Mouse (Mus musculus) right cerebral cortex, postnatal 25 days (tissue): ENCODE results near the gene Zc3h18.

Source experiments
- DNase-seq: peaks from one replicate; pipeline ENCODE4 v3.0.0; 2022

The Zc3h18 gene

DNA sequence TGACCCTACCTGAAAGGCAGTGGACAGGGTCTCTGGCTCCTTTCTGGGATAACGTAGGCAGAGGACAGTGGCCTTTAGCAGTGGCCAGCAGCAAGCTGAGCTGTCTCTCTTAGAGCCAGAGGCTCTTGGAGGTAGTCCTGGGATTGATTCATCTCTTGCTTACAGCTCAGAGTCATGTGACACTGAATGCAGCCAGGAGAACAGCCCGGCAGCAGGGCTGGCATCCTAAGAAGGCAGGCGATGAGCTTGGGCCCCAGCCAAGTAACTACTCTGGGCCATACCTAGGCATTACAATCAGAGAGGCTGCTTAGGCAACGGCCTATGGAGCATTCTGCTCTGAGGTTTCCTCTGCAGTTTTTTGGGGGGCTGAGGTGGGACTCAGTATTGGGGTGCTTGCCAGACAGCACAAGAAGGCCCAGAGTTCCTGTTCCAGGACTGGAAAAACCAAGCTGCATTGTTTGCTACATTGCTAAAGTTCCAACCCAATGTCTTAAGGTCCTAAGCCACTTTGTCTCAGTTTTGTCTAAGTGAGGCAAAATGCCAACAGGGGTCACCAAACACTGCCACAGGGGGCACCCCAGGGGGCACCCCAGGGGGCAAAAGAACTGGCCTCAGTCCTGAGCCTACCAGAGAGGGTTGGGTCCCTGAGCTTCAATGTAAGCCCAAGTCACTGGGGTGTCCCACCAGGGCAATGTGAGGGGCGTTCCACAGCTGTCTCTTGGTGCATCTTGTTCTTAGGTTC, 28.4 kb upstream of the Zc3h18 start:
- peak; percentile 77 for DNase-seq

DNA sequence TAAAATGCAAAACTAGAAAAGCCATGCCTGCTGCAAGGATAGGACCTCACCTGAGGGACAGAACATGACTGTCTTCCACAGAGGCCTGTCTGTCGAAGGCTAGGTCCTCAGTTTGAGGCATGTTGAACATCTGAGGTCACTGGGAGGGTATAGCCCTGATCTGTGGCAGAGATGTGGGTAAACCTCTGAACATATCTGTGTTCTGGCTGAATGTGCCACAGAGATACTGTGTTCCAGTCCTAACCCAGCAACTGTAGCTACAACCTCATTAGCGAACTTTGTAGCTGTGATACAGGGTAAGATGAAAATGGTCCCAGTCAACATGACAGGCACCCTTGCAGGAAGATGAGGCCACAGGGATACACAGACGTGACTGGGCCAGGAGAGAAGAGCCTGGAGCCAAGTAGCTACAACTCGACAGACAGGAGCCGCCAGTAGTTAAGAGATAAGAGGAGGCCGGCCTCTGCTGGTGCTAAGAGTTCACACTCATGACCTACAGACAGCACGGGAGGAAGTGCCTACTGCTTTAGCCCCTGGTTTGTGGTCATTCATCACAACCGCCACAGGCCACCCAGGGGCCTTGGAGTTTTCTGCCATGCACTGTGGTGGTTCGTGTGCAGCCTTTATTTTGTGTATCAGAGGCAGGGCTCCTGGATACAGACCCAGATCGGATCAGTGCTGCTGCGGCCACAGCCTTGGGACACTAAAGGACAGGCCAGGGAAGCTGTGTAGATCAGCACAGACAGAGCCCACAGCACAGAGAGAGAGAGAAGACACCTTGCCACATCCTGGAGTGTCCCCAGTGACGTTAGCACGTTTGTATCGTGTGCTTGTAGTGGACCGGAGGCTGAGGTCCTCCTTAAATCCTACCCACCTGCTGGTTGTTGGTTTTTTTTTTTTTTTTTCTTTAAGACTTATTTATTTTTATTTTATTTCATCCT, 26.8 kb upstream of the Zc3h18 start:
- no peak for DNase-seq

DNA sequence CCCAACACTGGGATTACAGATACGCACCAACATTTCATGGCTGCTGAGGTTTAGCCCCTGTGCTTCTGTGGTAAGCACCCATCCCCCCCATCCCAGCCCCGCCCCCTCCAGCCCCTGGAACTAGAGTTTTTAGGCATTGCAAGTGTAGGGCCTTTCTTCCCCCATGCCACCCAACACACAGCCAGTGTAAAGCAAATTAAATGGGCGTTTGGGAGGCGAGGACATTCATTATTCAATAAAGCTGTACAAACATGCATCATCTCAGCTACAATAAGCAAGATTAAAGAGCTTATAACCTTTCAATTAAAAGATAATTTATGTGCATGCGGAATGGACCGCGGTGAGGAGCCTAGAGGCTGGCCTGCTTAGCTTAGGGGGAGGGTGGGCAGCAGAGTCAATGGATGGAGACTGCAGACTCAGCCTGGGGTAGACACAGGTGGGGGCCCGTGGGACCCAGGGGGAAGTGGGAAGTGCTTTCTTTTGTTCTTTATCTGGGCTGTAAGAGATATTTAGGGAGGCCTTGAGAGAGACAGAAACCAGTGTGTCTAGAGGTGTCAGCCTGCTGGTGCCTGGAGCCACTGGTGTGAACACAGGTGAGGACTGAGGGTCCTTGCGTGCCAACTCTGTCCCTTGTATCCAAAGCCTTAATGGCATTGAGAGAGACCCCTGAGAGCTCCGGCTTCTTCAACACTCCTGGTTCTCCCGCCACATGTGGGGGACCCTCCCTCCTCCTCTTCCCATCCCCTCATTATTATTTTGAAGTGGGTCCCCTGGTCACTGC, 25.9 kb upstream of the Zc3h18 start:
- DNase-seq: no peak

DNA sequence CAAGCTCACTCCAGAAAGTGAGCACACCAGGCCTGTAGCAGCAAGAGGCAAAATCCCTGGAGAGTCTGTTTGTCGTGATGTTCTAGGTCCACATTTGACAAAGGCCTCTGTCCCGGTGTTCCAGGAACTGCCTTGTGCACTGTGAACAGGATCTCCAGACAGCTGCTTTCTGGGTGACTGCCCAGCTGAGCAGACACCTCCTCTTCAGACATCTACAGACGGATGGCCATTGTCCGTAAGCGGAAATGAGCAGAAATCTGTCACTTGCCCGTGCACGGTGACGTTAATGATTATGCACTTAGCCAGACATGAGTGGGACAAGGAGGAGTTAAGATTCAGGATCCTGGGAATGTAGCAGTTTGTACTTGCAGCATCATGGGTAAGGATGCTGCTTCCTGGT, 22.3 kb upstream of the Zc3h18 start:
- no peak for DNase-seq

DNA sequence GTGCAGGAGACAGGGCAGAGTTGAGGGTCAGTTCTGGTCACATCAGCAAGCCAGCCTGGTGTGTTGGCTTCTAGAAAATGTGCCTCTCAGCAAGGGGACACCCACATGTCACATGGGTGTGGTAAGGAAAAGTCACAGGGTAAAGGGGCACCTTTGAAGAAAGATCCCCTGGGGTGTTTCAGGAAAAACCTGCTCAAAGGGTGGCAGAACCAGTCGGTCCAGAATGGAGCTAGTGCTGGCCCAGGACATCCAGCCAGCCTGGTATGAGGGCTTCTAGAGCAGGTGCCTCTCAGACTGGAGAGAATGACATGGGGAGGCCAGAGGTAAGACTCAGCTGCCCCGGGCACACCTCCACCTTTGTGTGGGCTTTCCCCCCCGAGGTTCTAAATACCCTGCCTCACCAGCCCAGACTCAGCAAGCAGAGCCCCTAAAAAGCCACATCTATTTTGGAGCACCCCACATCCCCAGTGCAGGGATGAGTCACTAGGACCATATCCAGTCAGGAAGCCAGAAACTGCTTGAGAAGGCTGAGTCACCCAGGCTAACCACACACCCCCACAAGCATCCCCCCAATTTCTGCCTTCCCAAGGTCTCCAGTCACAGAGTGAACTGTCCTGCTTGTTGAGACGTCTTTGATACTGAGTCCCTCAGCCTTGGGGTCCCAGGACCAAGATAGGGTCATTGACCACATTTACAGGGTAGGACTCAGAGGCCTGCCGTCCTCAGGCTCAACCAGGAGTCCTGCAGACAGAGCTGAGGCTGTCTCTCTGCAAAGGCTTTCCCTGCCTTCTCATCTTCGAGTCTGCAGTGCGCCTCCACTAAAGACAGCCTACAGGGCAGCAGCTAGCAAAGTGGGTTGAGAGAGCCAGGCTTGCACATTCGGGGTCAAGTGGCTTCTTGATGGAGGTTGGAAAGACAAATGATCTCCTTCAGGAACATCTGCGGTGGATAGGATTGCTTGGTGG, 20.5 kb upstream of the Zc3h18 start:
- peak; percentile 74 for DNase-seq

DNA sequence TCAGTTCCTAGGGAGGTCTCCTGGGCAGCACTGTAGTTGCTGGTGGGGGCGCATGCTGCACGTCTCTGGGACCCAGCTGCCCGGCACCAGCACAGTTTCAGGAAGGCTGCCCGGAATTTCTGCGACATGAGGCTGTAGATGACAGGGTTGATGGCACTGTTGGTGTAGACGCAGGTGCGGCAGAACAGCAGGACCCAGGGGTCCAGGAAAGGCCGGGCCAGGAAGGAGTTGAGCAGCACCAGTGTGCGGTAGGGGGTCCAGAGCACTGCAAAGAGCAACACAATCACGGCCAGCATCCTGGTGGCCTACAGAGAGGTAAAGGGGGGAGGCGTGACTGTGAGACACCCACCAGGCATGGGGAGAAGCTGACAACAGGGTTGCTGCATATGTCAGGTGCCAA, 19.2 kb upstream of the Zc3h18 start:
- no peak for DNase-seq

DNA sequence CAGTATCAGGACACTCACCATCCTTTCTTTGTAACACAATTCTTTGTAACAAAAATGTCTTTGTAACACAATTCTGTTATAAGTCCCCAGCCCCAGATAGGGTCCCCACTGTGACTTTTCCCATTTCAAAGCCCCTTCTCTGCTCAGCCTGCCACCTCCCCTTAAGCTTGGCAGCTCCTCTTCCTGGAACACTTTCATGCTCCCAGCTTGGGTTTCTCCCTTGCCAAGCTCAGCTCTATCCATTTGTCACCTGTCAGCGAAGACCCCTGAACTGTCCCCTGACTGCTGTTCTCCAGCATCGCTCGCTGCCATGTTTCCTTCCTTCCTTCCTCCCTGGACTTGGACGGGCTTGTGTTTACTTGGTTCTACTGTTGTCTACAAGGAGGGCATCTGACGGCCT, 18.8 kb upstream of the Zc3h18 start:
- no peak for DNase-seq

DNA sequence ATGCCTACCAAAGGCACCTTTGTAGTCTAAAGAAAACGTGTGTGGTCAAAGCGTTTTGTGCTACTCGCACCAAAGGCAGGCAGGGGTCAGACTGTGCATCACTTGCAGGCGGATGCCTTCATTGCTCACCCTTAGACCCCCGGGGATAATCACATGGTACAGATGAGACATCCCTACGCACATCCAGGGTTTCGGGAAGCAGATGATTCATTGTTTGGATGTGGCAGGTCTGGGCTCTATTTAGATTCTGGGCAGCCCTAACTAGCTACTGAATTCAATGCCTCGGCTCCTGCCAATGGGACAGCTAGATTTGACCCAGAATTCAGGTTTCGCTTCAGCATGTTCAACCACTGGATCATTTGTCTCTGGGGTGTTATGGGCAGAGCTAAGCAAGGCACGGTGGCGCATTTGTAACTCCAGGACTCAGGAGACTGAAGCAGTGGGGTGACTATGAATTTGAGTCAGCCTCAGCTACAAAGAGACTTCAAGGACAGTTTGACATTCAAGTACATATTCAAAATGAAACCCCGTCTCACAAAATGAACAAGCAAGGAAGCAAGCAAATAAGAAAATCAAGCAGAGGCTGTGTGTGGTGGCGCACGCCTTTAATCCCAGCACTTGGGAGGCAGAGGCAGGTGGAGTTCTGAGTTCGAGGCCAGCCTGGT, 17.2 kb upstream of the Zc3h18 start:
- no peak for DNase-seq

DNA sequence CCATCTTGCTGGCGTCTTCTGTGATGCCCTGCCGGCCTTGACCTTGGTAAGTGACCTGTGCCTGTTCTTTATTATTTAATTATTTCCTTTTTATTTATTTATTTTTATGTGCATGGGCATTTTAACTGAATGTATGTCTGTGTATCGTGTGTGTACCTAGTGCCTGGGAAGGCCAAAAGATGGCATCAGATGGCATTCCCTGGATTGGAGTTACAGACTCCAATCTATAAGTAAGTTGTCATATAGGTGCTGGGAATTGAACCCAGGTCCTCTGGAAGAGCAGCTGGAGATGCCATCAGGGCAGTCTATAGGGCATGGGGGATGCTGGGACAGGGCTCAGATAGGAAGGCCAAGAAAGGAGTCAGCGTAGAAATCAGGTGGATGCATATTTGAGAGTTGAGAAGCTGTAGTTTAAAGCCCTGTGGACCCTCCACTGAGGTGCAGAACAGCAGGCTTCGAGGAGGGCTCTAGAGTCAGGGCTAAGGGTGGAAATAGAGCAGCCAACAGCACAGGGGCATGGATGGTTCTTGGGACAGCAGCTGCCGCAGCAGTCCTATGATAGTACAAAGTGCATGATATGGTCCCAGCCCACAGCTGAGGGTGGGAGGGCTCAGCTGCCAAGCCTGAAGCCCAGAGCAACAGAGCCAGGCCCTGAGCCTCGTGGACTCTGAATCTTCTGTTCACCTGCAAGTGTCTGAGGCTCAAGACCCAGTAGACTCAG, 15.6 kb upstream of the Zc3h18 start, which contains the start of gene Trhr2:
Trhr2 (minus strand) TSS at position 51 of the 721 bp plus-strand sequence.
- DNase-seq: no peak

DNA sequence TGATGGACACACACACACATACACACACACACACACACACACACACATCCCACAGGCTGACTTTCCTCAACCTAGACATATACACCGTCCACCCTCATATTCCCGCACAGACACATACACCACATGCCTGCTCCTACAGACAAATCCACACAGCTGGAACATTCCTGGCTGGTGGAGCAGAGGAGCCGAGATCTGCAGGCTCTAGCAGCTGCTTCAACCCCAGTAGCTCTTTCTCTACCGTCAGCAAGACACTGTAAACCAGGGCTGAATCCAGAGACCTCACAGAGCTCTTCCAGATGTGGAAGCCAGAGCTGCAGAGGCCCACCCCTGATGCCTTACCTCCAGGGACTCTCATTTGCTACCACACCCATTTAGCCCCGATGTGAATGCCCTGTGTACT, 14.1 kb upstream of the Zc3h18 start:
- DNase-seq: no peak

DNA sequence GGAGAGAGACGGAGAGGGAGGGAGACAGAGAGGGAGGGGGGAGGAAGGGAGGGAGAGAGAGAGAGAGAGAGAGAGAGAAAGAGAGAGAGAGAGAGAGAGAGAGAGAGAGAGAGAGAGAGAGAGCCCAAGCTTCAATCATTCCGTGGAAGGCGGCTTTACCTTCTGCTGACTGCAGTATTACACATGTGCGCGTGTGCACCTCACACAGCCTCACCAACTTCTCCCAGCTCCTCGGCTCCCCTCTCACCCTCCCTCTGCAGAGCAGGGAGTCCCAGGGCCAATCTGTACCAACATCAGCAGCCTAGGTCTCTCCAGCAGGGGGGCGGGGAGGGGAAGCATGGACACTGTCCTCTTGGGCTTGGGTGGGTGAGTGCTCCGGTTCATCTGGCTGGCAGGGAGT, 13.4 kb upstream of the Zc3h18 start:
- DNase-seq: no peak

DNA sequence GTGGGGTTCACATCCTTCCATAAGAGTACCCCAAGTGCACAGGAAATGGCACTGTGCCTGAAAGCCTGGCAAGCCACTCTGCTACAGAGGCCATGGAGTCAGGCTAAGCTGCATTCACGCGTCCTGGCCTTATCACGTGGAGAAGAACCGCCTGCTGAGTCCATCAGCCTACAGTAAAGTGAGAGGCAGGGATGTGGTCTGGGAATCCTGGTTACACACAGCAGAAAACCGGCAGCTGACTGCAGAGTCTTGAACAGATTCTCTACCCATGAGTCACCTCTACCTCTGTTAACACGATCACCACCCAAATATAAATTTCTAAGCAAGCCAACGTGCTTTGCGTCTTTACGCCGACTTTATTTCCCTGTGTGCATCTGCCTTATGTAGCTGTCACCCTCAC, 7.9 kb upstream of the Zc3h18 start:
- DNase-seq: no peak

DNA sequence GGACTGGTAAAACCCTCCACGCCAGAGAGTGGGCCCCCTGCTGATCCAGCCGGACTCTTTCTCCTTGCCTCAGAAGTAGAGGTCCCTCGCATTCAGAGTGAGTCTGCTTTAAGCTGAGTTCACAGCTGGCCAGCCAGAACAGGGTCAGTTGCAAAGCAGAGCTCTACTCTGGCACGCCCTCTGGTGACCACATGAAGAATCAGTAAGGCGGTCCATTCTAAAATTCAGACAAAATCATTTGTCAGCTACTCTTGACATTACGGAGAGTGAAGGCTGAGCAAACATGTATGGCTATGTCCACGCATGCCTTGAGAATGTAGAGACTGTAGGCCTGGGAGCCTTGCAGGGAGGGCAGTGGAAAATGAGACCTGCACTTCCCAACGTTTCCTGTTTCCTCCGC, 6.7 kb upstream of the Zc3h18 start:
- peak; percentile 59 for DNase-seq

DNA sequence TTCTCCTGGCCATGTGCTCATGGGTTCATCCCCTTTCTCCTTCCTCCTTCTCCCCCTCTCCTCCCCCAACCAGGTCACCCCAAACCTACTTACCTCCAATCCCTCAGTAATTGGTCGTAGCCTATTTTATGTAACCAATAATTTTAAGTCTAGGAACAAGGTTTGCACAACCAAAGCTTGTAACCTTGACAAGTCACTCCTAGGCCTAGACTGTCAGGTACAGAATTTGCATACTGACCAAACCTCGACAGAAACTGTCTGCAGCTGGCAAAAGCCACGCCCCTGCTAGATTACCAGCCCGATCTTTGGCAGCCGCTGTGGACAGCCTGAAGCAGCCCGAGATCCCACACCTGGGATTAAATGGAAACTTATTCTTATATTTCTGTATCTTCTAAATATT, 4.7 kb upstream of the Zc3h18 start:
- DNase-seq: no peak

DNA sequence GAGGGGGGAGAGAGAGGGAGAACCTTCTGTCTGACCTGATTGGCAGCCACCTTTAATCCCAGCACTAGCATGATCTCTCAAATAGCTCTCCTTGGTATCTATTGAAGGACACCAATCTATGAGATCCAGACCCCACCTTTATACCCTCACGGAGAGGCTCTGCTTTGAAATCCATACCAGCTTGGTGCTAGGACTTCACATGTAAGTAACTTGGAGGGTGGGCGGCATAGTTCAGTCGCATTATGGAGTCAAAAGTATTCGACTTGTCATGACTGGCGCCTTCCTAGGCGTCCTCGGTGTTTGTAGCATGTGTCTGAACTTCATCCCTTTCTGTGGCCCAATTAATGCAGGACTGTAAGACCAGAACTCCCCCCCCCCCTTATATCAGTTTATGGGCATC, 1.1 kb upstream of the Zc3h18 start:
- no peak for DNase-seq

DNA sequence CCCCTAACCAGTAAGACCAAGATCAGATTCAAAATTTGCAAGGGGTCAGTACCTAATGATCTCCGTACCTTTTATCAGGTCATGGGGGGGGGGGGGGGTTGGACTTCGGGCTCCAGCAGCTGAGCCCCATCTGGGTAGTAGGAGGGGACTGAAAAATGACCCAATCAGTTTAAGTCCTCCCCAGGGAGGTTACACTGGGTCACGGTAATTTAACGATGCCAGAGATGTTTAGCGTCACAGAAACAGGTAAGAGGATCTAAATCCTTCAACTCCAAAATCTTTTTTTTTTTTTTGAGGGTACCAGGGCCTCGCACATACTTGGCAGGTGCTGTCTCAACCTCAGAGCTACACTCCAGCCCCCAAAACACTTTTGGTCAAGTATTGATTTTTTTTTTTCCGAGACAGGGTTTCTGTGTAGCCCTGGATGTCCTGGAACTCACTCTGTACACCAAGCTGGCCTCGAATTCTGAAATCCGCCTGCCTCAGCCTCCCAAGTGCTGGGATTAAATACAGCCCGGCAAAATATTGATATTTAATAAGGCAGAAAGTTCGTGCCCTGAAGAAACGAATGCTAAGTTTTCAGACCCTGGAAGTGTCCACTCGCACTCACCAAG, 551 bp upstream of the Zc3h18 start:
- no peak for DNase-seq

DNA sequence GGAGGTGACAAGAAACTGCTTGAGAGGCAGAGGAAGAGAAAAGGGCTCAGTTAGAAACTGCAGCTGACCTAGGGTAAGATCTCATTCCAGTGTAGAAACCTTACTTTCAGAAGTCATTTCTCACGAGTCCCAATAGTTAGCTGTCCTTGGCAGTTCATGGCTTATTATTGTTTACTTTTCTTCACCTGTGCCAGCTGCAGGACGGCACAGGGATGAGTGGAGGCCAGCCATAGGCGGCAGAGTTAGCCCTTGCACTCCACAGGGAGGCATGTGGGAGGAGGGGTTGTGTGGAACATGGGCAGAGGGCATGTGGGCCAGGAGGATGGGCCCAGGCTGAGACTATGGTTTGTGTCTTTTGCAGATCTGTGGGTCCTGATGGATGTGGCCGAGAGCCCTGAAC, 6.6 kb downstream of the Zc3h18 start:
- no peak for DNase-seq

DNA sequence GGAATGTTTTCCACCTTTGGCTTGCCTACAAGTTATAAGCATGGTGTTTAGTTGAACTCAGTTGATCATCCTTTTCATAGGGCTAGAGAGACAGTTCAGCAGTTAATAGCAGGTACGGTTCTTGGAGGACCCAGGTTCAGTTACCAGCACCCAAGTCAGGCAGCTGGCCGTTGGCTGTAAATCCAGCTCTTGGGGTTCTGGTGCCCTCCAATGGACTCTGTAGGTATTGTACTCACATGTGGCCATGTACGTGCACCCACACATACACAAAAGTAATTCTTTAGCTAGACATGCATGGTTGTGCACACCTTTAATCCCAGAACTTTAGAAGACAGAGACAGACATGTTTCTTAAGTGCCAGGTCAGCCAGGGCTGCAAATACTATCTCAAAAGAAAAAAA, 12.9 kb downstream of the Zc3h18 start:
- DNase-seq: no peak

DNA sequence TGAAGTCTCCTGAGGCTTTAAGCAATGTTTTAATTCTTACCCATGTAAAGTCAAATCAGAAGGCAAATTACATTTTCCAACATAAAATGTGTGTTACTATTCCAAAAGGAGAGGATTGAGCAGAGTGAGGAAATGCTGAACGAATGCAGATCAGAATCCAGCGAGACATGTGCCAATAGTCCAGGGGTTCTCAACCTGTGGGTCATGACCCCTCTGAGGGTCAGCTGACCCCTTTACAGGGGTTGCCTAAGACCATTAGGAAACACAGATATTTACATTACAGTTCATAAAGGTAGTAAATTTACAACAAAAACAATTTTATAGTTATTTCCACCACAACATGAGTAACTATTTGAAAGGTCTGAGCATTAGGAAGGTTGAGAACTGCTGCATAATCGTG, 14.3 kb downstream of the Zc3h18 start:
- no peak for DNase-seq

DNA sequence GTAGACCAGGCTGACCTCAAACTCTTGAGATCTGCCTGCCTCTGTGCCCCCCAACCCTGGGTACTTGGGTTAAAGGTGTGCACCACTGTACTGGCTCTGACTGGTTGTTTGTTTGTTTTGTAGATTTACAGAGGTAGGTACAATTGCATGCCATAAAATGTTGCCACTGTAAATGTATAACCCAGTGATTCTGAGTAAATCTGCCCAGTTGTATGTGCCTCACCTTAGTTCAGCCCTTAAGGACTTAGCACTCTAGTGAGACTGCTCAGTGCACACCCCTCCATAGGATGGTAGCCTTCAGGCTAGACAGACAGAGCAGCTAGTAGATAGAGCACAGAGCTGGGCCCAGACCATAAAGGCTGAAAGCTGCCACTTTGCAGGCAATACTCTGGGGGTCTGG, 17.3 kb downstream of the Zc3h18 start:
- no peak for DNase-seq
